Mouse (Mus musculus): ENCODE data around the gene Zbtb17. TPM values are rescaled to one million over a fixed set of nuclear protein-coding genes. Genes with fewer than 3 reads are reported as not detected.

Gene Zbtb17
- polyA plus RNA-seq, 1 experiment, result 30.1 TPM

GRCm38 (mm10) chr4:141422841-141423240 is 21.6 kb upstream of the Zbtb17 start:
- H3K79me2 ChIP-seq (ENCODE audit: control insufficient read depth, insufficient read depth), result no peaks in the 10 kb centered on the region
- no peak overlapping the region for H3ac ChIP-seq (ENCODE audit: control insufficient read depth, insufficient read length)
- peak overlapping the region; percentile 91 for H3K4me2 ChIP-seq (ENCODE audit: low read depth)
- no peaks in the 10 kb centered on the region for H3K27me3 ChIP-seq (ENCODE audit: control insufficient read depth, insufficient read depth, insufficient read length)
- TF ChIP-seq SRF (IDR thresholded peaks at IDR 0.05; ENCODE audit: control insufficient read depth, insufficient read length, low read depth) (no peak), MYOD1 (IDR thresholded peaks at IDR 0.05; ENCODE audit: control insufficient read depth in 1 of 3, insufficient read length in 2 of 3, low read depth in 2 of 3) (peak in 1 of 3 experiments; percentile 5), USF1 (IDR thresholded peaks at IDR 0.05; ENCODE audit: low read depth) (no peak), REST (IDR thresholded peaks at IDR 0.05; ENCODE audit: insufficient read depth, insufficient read length) (no peak), POLR2A (IDR thresholded peaks at IDR 0.05; ENCODE audit: insufficient read length, low read depth) (peak; percentile 12)
- no peaks in the 10 kb centered on the region for H3K36me3 ChIP-seq (ENCODE audit: control insufficient read depth, insufficient read depth)
- peak overlapping the region; percentile 8 for H3K4me3 ChIP-seq

- no peaks in the 10 kb centered on the region for H3K79me2 ChIP-seq (ENCODE audit: control insufficient read depth, insufficient read depth)
- H3K36me3 ChIP-seq (ENCODE audit: control insufficient read depth, insufficient read depth), result no peaks in the 10 kb centered on the region
- H3K4me3 ChIP-seq, result no peak overlapping the region
- TF ChIP-seq TCF3 (IDR thresholded peaks at IDR 0.05; ENCODE audit: insufficient read length, low read depth), result no peak
- no peak for TF ChIP-seq POLR2AphosphoS2 (IDR thresholded peaks at IDR 0.05; ENCODE audit: insufficient read length, low read depth)
- no peak for TF ChIP-seq SRF (IDR thresholded peaks at IDR 0.05; ENCODE audit: control insufficient read depth, insufficient read length, low read depth)
- no peak for TF ChIP-seq CEBPB (IDR thresholded peaks at IDR 0.05; ENCODE audit: insufficient read depth, poor library complexity, severe bottlenecking)
- TF ChIP-seq E2F4 (IDR thresholded peaks at IDR 0.05; ENCODE audit: insufficient read depth), result no peak
- no peak for TF ChIP-seq MAX (IDR thresholded peaks at IDR 0.05; ENCODE audit: low read depth)
- no peak for TF ChIP-seq TCF12 (IDR thresholded peaks at IDR 0.05; ENCODE audit: insufficient read depth, poor library complexity, severe bottlenecking)
- TF ChIP-seq MYOD1 (IDR thresholded peaks at IDR 0.05; ENCODE audit: control insufficient read depth in 1 of 3, insufficient read length in 2 of 3, low read depth in 2 of 3), result peak in 1 of 3 experiments; percentile 75
- peak in 1 of 3 experiments; percentile 75 for TF ChIP-seq MYOG (IDR thresholded peaks at IDR 0.05; ENCODE audit: control insufficient read depth in 1 of 3, insufficient read depth in 1 of 3, insufficient read length in 2 of 3, low read depth in 2 of 3)
- no peak for TF ChIP-seq USF1 (IDR thresholded peaks at IDR 0.05; ENCODE audit: low read depth)
- TF ChIP-seq REST (IDR thresholded peaks at IDR 0.05; ENCODE audit: insufficient read depth, insufficient read length), result no peak
- no peak for TF ChIP-seq POLR2A (IDR thresholded peaks at IDR 0.05; ENCODE audit: insufficient read length, low read depth)
- H3K27me3 ChIP-seq (ENCODE audit: control insufficient read depth, insufficient read depth, insufficient read length), result no peaks in the 10 kb centered on the region
- peak overlapping the region; percentile 91 for H3K4me2 ChIP-seq (ENCODE audit: low read depth)
- H3ac ChIP-seq (ENCODE audit: control insufficient read depth, insufficient read length), result no peak overlapping the region
Observed at GRCm38 (mm10) chr4:141423288-141423687, 21.2 kb upstream of the Zbtb17 start.

GRCm38 (mm10) chr4:141423691-141424431 is 20.6 kb upstream of the Zbtb17 start:
- Histone ChIP-seq H3K4me2 (ENCODE audit: low read depth) (peak overlapping the region; percentile 91), H3K27me3 (ENCODE audit: control insufficient read depth, insufficient read depth, insufficient read length) (no peaks in the 10 kb centered on the region), H3K36me3 (ENCODE audit: control insufficient read depth, insufficient read depth) (no peaks in the 10 kb centered on the region), H3K4me3 (no peak overlapping the region), H3K79me2 (ENCODE audit: control insufficient read depth, insufficient read depth) (no peaks in the 10 kb centered on the region), H3ac (ENCODE audit: control insufficient read depth, insufficient read length) (no peak overlapping the region)
- no peak for TF ChIP-seq CEBPB (IDR thresholded peaks at IDR 0.05; ENCODE audit: insufficient read depth, poor library complexity, severe bottlenecking)
- no peak for TF ChIP-seq MYOG (IDR thresholded peaks at IDR 0.05; ENCODE audit: control insufficient read depth in 1 of 3, insufficient read depth in 1 of 3, insufficient read length in 2 of 3, low read depth in 2 of 3)
- no peak for TF ChIP-seq POLR2A (IDR thresholded peaks at IDR 0.05; ENCODE audit: insufficient read length, low read depth)
- TF ChIP-seq MYOD1 (IDR thresholded peaks at IDR 0.05; ENCODE audit: control insufficient read depth in 1 of 3, insufficient read length in 2 of 3, low read depth in 2 of 3), result peak in 1 of 3 experiments; percentile 26

GRCm38 (mm10) chr4:141425484-141426479 is 18.7 kb upstream of the Zbtb17 start:
- Histone ChIP-seq H3K36me3 (ENCODE audit: control insufficient read depth, insufficient read depth) (no peaks in the 10 kb centered on the region), H3K79me2 (ENCODE audit: control insufficient read depth, insufficient read depth) (no peaks in the 10 kb centered on the region), H3K27me3 (ENCODE audit: control insufficient read depth, insufficient read depth, insufficient read length) (no peaks in the 10 kb centered on the region), H3ac (ENCODE audit: control insufficient read depth, insufficient read length) (peak overlapping the region; percentile 11), H3K4me2 (ENCODE audit: low read depth) (peak overlapping the region; percentile 91), H3K4me3 (peak overlapping the region; percentile 28)
- TF ChIP-seq TCF12 (IDR thresholded peaks at IDR 0.05; ENCODE audit: insufficient read depth, poor library complexity, severe bottlenecking) (no peak), MYOD1 (IDR thresholded peaks at IDR 0.05; ENCODE audit: control insufficient read depth in 1 of 3, insufficient read length in 2 of 3, low read depth in 2 of 3) (peak in 1 of 3 experiments; percentile 60), MYOG (IDR thresholded peaks at IDR 0.05; ENCODE audit: control insufficient read depth in 1 of 3, insufficient read depth in 1 of 3, insufficient read length in 2 of 3, low read depth in 2 of 3) (peak in 1 of 3 experiments; percentile 58), REST (IDR thresholded peaks at IDR 0.05; ENCODE audit: insufficient read depth, insufficient read length) (no peak), E2F4 (IDR thresholded peaks at IDR 0.05; ENCODE audit: insufficient read depth) (no peak), CEBPB (IDR thresholded peaks at IDR 0.05; ENCODE audit: insufficient read depth, poor library complexity, severe bottlenecking) (no peak), MAX (IDR thresholded peaks at IDR 0.05; ENCODE audit: low read depth) (no peak), POLR2A (IDR thresholded peaks at IDR 0.05; ENCODE audit: insufficient read length, low read depth) (peak; percentile 57), SRF (IDR thresholded peaks at IDR 0.05; ENCODE audit: control insufficient read depth, insufficient read length, low read depth) (no peak), TCF3 (IDR thresholded peaks at IDR 0.05; ENCODE audit: insufficient read length, low read depth) (no peak), POLR2AphosphoS2 (IDR thresholded peaks at IDR 0.05; ENCODE audit: insufficient read length, low read depth) (peak; percentile 56), USF1 (IDR thresholded peaks at IDR 0.05; ENCODE audit: low read depth) (no peak)
